Mouse (Mus musculus) cerebellum, postnatal 36 days (tissue): Measurements from ENCODE around the gene Ncbp1.

Experiments
- DNase-seq, 2 experiments: peaks; one replicate each; pipeline ENCODE4 v3.0.0; 2021 to 2022; ENCODE audit warnings: mixed read lengths in 2 of 2

Ncbp1 gene

DNA sequence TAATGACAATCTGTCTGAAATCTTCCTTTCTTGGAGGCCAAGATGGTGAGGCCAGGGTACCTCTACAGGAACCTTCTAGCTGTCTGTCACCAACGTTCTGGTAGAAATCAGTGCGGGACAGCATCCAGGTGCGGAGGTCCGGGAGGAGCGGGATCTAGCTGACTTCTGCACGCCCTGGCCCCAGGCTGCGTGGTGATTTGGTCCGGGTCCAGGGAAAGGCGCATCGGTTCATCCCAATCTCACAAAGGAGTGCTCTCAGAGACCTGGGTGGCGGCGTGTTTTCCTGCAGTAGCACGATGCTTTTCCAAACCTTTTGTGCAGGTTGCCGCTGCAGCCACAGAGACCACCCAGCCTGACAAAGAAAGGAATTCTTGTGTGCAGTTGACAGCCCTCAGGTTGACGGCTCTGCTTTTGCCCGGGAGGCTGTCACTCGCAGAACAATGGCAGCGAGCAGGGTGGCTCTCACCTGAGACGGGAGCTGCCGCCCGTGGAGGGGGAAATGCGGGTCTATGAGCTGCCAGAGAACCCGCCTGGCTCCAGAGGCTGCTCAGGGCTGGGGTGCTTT lies 64.2 kb downstream of the Ncbp1 start:
- DNase-seq, result peak; percentile 58 to 65

DNA sequence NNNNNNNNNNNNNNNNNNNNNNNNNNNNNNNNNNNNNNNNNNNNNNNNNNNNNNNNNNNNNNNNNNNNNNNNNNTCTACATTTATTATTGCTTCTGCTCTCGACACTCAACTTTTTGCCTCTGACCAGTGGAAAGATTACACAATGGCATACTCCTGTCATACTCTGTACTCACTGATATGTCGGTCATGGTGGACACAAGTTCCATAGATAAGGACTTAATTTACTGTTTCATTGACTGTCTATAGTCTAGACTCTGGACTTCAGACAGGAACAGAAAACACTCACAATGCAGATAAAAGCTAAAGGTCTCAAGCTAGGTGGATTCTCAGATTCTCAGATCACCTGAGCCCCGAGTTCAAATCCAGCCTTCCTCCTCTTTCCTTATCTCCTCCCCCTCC lies 82.7 kb downstream of the Ncbp1 start:
- DNase-seq, result no peak
